In the genomic region with DNA sequence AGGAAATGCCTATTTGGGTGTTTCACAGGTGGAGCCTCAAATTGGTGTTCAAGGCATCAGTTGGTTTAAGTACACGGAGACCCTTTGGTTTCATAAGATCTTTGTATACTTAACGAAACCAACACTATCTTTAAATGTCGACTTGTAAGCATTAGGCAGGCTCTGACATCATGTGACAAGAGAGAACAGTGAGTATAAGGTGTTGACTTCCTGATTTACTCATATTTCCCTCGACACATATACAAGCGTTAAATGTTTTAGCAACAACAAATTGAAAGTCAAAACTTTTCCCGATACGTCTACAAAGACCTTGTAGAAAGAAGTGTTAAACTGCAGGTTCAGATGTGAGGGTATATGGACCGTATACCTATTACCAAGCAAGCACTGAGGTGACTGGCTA, we compare ENCODE assay signal across 8 mouse cellular contexts. TPM values are rescaled to one million over a fixed set of nuclear protein-coding genes. Genes with fewer than 3 reads are reported as not detected.
DNase-seq lines count a peak whose midpoint lies in the region; ATAC-seq and TF ChIP-seq lines count a peak whose summit lies in the region.

No protein-coding gene starts in this region.

- H3K4me1 ChIP-seq in lung, embryonic 14.5 days (ENCODE audit: insufficient read depth), result 0 out of 2 replicates have a peak, but pooled peaks cover 3% of the 10 kb centered on the region
- H3K4me1 ChIP-seq in embryonic facial prominence, embryonic 11.5 days (ENCODE audit: control insufficient read depth, insufficient read depth, low read length), result no peaks in the 10 kb centered on the region
- H3K4me1 ChIP-seq in limb, embryonic 11.5 days (ENCODE audit: control insufficient read depth, insufficient read depth, low read length), result no peaks in the 10 kb centered on the region
- H3K4me1 ChIP-seq in small intestine, adult 2 months (ENCODE audit: control insufficient read depth, insufficient read depth, insufficient read length, low read length), result no peaks in the 10 kb centered on the region
- H3K4me1 ChIP-seq in thymus, adult 2 months (replicated peaks; ENCODE audit: control insufficient read depth, insufficient read depth, low read length), result no peaks in the 10 kb centered on the region

- no peak for ATAC-seq in lung, embryonic 14.5 days (ENCODE audit: insufficient read depth)
- no peak for ATAC-seq in embryonic facial prominence, embryonic 11.5 days (replicated peaks; ENCODE audit: insufficient number of reproducible peaks, low FRiP score, low TSS enrichment, low read depth)
- ATAC-seq in limb, embryonic 11.5 days (ENCODE audit: insufficient number of reproducible peaks, low FRiP score, low TSS enrichment, low read depth), result no peak

- peaks cover 36% of the 10 kb centered on the region for H3K36me3 ChIP-seq in lung, embryonic 14.5 days (ENCODE audit: insufficient read depth)
- peaks cover 4% of the 10 kb centered on the region for H3K36me3 ChIP-seq in embryonic facial prominence, embryonic 11.5 days (replicated peaks; ENCODE audit: control insufficient read depth, insufficient read depth, low read depth, low read length)
- H3K36me3 ChIP-seq in limb, embryonic 11.5 days (ENCODE audit: control insufficient read depth, insufficient read depth, low read length), result peaks cover 9% of the 10 kb centered on the region; the same call in 1 of the 2 replicates
- peaks cover 31% of the 10 kb centered on the region for H3K36me3 ChIP-seq in small intestine, adult 2 months (ENCODE audit: control insufficient read depth, insufficient read depth, low read length)
- peaks cover 30% of the 10 kb centered on the region for H3K36me3 ChIP-seq in thymus, adult 2 months (ENCODE audit: control insufficient read depth, insufficient read depth, low read length)

- H3K9ac ChIP-seq in lung, embryonic 14.5 days, result peak overlapping the region; percentile 81
- H3K9ac ChIP-seq in embryonic facial prominence, embryonic 11.5 days (replicated peaks; ENCODE audit: low read length), result no peak overlapping the region
- no peak overlapping the region for H3K9ac ChIP-seq in limb, embryonic 11.5 days (ENCODE audit: low read length)

- H3K27me3 ChIP-seq in lung, embryonic 14.5 days (ENCODE audit: insufficient read depth, low read length), result no peaks in the 10 kb centered on the region
- H3K27me3 ChIP-seq in embryonic facial prominence, embryonic 11.5 days (ENCODE audit: control insufficient read depth, insufficient read depth, low read length), result no peaks in the 10 kb centered on the region
- H3K27me3 ChIP-seq in limb, embryonic 11.5 days (ENCODE audit: control insufficient read depth, insufficient read depth, low read length), result no peaks in the 10 kb centered on the region
- H3K27me3 ChIP-seq in small intestine, adult 2 months (ENCODE audit: control insufficient read depth, insufficient read depth, low read length), result no peaks in the 10 kb centered on the region
- H3K27me3 ChIP-seq in thymus, adult 2 months (ENCODE audit: control insufficient read depth, insufficient read depth, low read length), result no peaks in the 10 kb centered on the region

- no peak overlapping the region for H3K27ac ChIP-seq in lung, embryonic 14.5 days (ENCODE audit: low read depth)
- H3K27ac ChIP-seq in embryonic facial prominence, embryonic 11.5 days (replicated peaks; ENCODE audit: low read depth, low read length), result no peak overlapping the region
- H3K27ac ChIP-seq in limb, embryonic 11.5 days (replicated peaks; ENCODE audit: low read depth, low read length), result no peak overlapping the region
- H3K27ac ChIP-seq in small intestine, adult 2 months (ENCODE audit: insufficient read depth, low read depth, low read length), result peak overlapping the region; percentile 7; the same call in 1 of the 2 replicates
- H3K27ac ChIP-seq in thymus, adult 2 months (ENCODE audit: control insufficient read depth, insufficient read depth, low read length), result no peak overlapping the region

- 47% methylated on average over 8 of the region's 8 CpGs for WGBS in lung, embryonic 14.5 days
- WGBS in embryonic facial prominence, embryonic 11.5 days, result 60% methylated on average over 8 of the region's 8 CpGs
- 59% methylated on average over 8 of the region's 8 CpGs for WGBS in limb, embryonic 11.5 days
- WGBS in small intestine, adult 2 months, result 27% methylated on average over 8 of the region's 8 CpGs
- WGBS in thymus, adult 2 months, result 20% methylated on average over 8 of the region's 8 CpGs

- H3K4me3 ChIP-seq in lung, embryonic 14.5 days (ENCODE audit: low read depth, low read length), result peak overlapping the region; percentile 77
- peak overlapping the region; percentile 72 for H3K4me3 ChIP-seq in embryonic facial prominence, embryonic 11.5 days (ENCODE audit: low read depth, low read length)
- peak overlapping the region; percentile 71 for H3K4me3 ChIP-seq in limb, embryonic 11.5 days (ENCODE audit: low read depth, low read length)
- H3K4me3 ChIP-seq in small intestine, adult 2 months (ENCODE audit: low read depth, low read length), result no peak overlapping the region
- H3K4me3 ChIP-seq in thymus, adult 2 months (ENCODE audit: control insufficient read depth, insufficient read depth, low read length), result no peak overlapping the region

- TF ChIP-seq CTCF in lung, embryonic 14.5 days (IDR thresholded peaks at IDR 0.05; ENCODE audit: low read depth), result no peak
- no peak for TF ChIP-seq CTCF in small intestine, adult 2 months (IDR thresholded peaks at IDR 0.05; ENCODE audit: extremely low read depth, insufficient read length, insufficient replicate concordance, low read depth, low read length)
- TF ChIP-seq CTCF in thymus, adult 2 months (IDR thresholded peaks at IDR 0.05; ENCODE audit: borderline replicate concordance, control insufficient read depth, extremely low read depth, insufficient read depth, low read length, poor library complexity), result no peak

- peak overlapping the region; percentile 71 for H3K4me2 ChIP-seq in lung, embryonic 14.5 days
- H3K4me2 ChIP-seq in embryonic facial prominence, embryonic 11.5 days (ENCODE audit: low read depth, low read length), result peak overlapping the region; percentile 85
- peak overlapping the region; percentile 42 for H3K4me2 ChIP-seq in limb, embryonic 11.5 days (ENCODE audit: low read depth, severe bottlenecking)

- no peaks in the 10 kb centered on the region for H3K9me3 ChIP-seq in lung, embryonic 14.5 days (ENCODE audit: low read depth, low read length)
- H3K9me3 ChIP-seq in embryonic facial prominence, embryonic 11.5 days (replicated peaks; ENCODE audit: control insufficient read depth, low read length), result no peaks in the 10 kb centered on the region
- H3K9me3 ChIP-seq in limb, embryonic 11.5 days (ENCODE audit: control insufficient read depth, low read length), result no peaks in the 10 kb centered on the region

- intact Hi-C loops in left cerebral cortex, postnatal 25 days (cut with DNase I), result no loop called here

- DNase-seq in lung, embryonic 14.5 days, result no peak
- DNase-seq in lung, postnatal 25 days (ENCODE audit: low spot score), result no peak
- DNase-seq in embryonic facial prominence, embryonic 11.5 days (ENCODE audit: low spot score), result no peak
- DNase-seq in limb, embryonic 11.5 days (ENCODE audit: low spot score), result no peak
- no peak for DNase-seq in left cerebral cortex, postnatal 25 days (ENCODE audit: low spot score in 2 of 2)
- no peak for DNase-seq in thymus, adult 2 months
- DNase-seq in urinary bladder, postnatal 14 days (ENCODE audit: low spot score), result no peak

- TF ChIP-seq POLR2A in small intestine, adult 2 months (IDR thresholded peaks at IDR 0.05; ENCODE audit: low read depth, low read length), result no peak
- TF ChIP-seq POLR2A in thymus, adult 2 months (IDR thresholded peaks at IDR 0.05; ENCODE audit: control insufficient read depth, extremely low read depth, insufficient read depth, low read length, poor library complexity), result no peak

RNA-seq across cellular contexts. Expression of a gene that starts 1.2 kb away (rescaled TPM):
- 128 and 139 TPM in 2 replicates for polyA plus RNA-seq in lung, embryonic 14.5 days (2014; fragmentation: Nextera tagmentation; extraction: Ambion mirVana)
- 137 and 149 TPM in 2 replicates for polyA plus RNA-seq in embryonic facial prominence, embryonic 11.5 days (2014; fragmentation: Nextera tagmentation; extraction: Ambion mirVana)
- polyA plus RNA-seq in limb, embryonic 11.5 days (2014; fragmentation: Nextera tagmentation; extraction: Ambion mirVana), result 135 and 136 TPM in 2 replicates
- polyA plus RNA-seq in small intestine, adult 2 months (2012; rRNA removed), result 22.4 and 45.1 TPM in 2 replicates
- total RNA-seq in left cerebral cortex, postnatal 25 days (2021), result 10 to 100 TPM; 53.0 to 54.5 TPM
- polyA plus RNA-seq in thymus, adult 2 months (2012; rRNA removed), result 46.5 and 54.2 TPM in 2 replicates

RNA-seq across cellular contexts. Expression of a gene that starts 13.1 kb away (rescaled TPM):
- polyA plus RNA-seq in lung, embryonic 14.5 days (2014; fragmentation: Nextera tagmentation; extraction: Ambion mirVana), result not detected in 2 replicates
- 0.08 and 0.56 TPM in 2 replicates for polyA plus RNA-seq in embryonic facial prominence, embryonic 11.5 days (2014; fragmentation: Nextera tagmentation; extraction: Ambion mirVana)
- not detected in 2 replicates for polyA plus RNA-seq in limb, embryonic 11.5 days (2014; fragmentation: Nextera tagmentation; extraction: Ambion mirVana)
- polyA plus RNA-seq in small intestine, adult 2 months (2012; rRNA removed), result not detected in 2 replicates
- not detected for total RNA-seq in left cerebral cortex, postnatal 25 days (2021)
- polyA plus RNA-seq in thymus, adult 2 months (2012; rRNA removed), result not detected in 2 replicates

RNA-seq across cellular contexts. Expression of a gene that starts 42.4 kb away (rescaled TPM):
- polyA plus RNA-seq in lung, embryonic 14.5 days (2014; fragmentation: Nextera tagmentation; extraction: Ambion mirVana), result 7.1 and 7.5 TPM in 2 replicates
- 10.7 and 11.0 TPM in 2 replicates for polyA plus RNA-seq in embryonic facial prominence, embryonic 11.5 days (2014; fragmentation: Nextera tagmentation; extraction: Ambion mirVana)
- polyA plus RNA-seq in limb, embryonic 11.5 days (2014; fragmentation: Nextera tagmentation; extraction: Ambion mirVana), result 5.4 and 7.2 TPM in 2 replicates
- polyA plus RNA-seq in small intestine, adult 2 months (2012; rRNA removed), result 0.39 and 0.42 TPM in 2 replicates
- total RNA-seq in left cerebral cortex, postnatal 25 days (2021), result 1 to 10 TPM; 1.1 to 1.7 TPM
- polyA plus RNA-seq in thymus, adult 2 months (2012; rRNA removed), result 0.20 and 0.47 TPM in 2 replicates

Comparison
In these comparisons a context has a peak if more than half of its experiments do, and no peak if none do; other contexts are left out.
1. H3K4me3 ChIP-seq: peak in lung, embryonic 14.5 days (single experiment), embryonic facial prominence, embryonic 11.5 days (single experiment) and limb, embryonic 11.5 days (single experiment); none in small intestine, adult 2 months (single experiment) and thymus, adult 2 months (single experiment).
2. Peak in every context shown above with its lines, with median percentiles within 50 percentile points of each other: H3K4me2 ChIP-seq.